ENCODE assay signal across 10 mouse cellular contexts in the genomic region with DNA sequence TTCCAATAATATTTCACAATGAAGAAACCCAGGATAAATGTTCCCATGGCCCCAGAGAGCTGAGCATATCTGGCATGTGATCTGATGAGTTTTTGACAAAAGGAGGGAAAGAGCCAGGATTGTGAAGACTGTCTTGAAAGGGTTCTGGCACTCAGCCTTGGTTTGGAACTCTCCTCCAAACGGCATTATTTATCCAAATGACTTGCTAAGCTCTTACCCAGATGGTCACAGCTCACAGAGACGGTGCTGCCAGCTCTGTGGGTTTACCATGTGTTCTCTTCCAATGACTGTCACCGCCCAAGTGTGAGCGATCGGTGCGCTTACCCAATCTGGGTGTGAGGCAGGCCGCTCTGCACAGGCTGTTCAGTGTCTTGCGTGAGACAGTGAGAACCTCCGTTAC. TPM values are rescaled to one million over a fixed set of nuclear protein-coding genes. Genes with fewer than 3 reads are reported as not detected.
A peak's percentile ranks its signal among the peaks of the same experiment; 100 is the strongest.
DNase-seq lines count a peak whose midpoint lies in the region; ATAC-seq and TF ChIP-seq lines count a peak whose summit lies in the region.
"Had no signal": no experiment of that assay in that cellular context is flagged by ENCODE, and none has a peak within 500 bp of the region (broad histone marks: within the 10 kb centered on the region; RNA-seq: fewer than 3 reads in every experiment).

No protein-coding gene starts in this region.

- H3K4me1 ChIP-seq in forebrain, embryonic 16.5 days (replicated peaks; ENCODE audit: control insufficient read depth, insufficient read depth, low read length) = peaks cover 24% of the 10 kb centered on the region
- peaks cover 15% of the 10 kb centered on the region; the same call in 1 of the 2 replicates for H3K4me1 ChIP-seq in neural tube, embryonic 15.5 days
- H3K4me1 ChIP-seq in kidney, embryonic 15.5 days = peaks cover 26% of the 10 kb centered on the region

- DNase-seq in layer of hippocampus, adult 11-12 months (ENCODE audit: low spot score) = peak; percentile 84
- no peak for DNase-seq in layer of hippocampus, postnatal 25 days (ENCODE audit: extremely low spot score in 1 of 2, low spot score in 1 of 2)
- peak; percentile 29 to 38 for DNase-seq in left cerebral cortex, adult 2 months (ENCODE audit: extremely low spot score in 1 of 2, low spot score in 2 of 2)
- DNase-seq in ovary, postnatal 14 days (ENCODE audit: low spot score) = no peak

- peak overlapping the region; percentile 96 for H3K27ac ChIP-seq in forebrain, embryonic 16.5 days (ENCODE audit: low read length)
- H3K27ac ChIP-seq in left cerebral cortex, adult 2 months = no peak overlapping the region
- H3K27ac ChIP-seq in neural tube, embryonic 15.5 days (replicated peaks) = no peak overlapping the region
- no peak overlapping the region for H3K27ac ChIP-seq in kidney, embryonic 15.5 days
- H3K27ac ChIP-seq: liver, embryonic 14.5 days had no signal

- 44% methylated on average over 9 of the region's 9 CpGs for WGBS in forebrain, embryonic 16.5 days
- 66% methylated on average over 9 of the region's 9 CpGs for WGBS in neural tube, embryonic 15.5 days
- WGBS in kidney, embryonic 15.5 days = 67% methylated on average over 9 of the region's 9 CpGs

- intact Hi-C loops in left cerebral cortex, adult 2 months (cut with DNase I) = no loop called here

- no peak overlapping the region for H3K9ac ChIP-seq in forebrain, embryonic 16.5 days (replicated peaks; ENCODE audit: low read depth, low read length)
- no peak overlapping the region for H3K9ac ChIP-seq in neural tube, embryonic 15.5 days (replicated peaks)
- H3K9ac ChIP-seq in kidney, embryonic 15.5 days = no peak overlapping the region
- H3K9ac ChIP-seq: liver, embryonic 14.5 days had no signal

- H3K9me3 ChIP-seq in forebrain, embryonic 16.5 days (ENCODE audit: control insufficient read depth, low read length) = no peaks in the 10 kb centered on the region
- no peaks in the 10 kb centered on the region for H3K9me3 ChIP-seq in neural tube, embryonic 15.5 days (replicated peaks)
- H3K9me3 ChIP-seq in kidney, embryonic 15.5 days (replicated peaks) = no peaks in the 10 kb centered on the region

- no peaks in the 10 kb centered on the region for H3K36me3 ChIP-seq in forebrain, embryonic 16.5 days (ENCODE audit: control insufficient read depth, insufficient read depth)
- H3K36me3 ChIP-seq in neural tube, embryonic 15.5 days = no peaks in the 10 kb centered on the region
- H3K36me3 ChIP-seq in kidney, embryonic 15.5 days = no peaks in the 10 kb centered on the region
- H3K36me3 ChIP-seq: G1E had no signal

- ATAC-seq in forebrain, embryonic 16.5 days = peak; percentile 97
- peak; percentile 52; the same call in 1 of the 2 replicates for ATAC-seq in neural tube, embryonic 15.5 days (ENCODE audit: low FRiP score)
- ATAC-seq in kidney, embryonic 15.5 days (replicated peaks; ENCODE audit: low FRiP score) = no peak; the same call in 1 of the 2 replicates
- no peak for ATAC-seq in erythroid progenitor cell, adult 5-6 weeks (replicated peaks; ENCODE audit: low FRiP score, poor library complexity, severe bottlenecking)

- no peaks in the 10 kb centered on the region for H3K27me3 ChIP-seq in forebrain, embryonic 16.5 days (replicated peaks; ENCODE audit: control insufficient read depth, insufficient read depth, low read length)
- H3K27me3 ChIP-seq in neural tube, embryonic 15.5 days (replicated peaks) = no peaks in the 10 kb centered on the region
- H3K27me3 ChIP-seq in kidney, embryonic 15.5 days = no peaks in the 10 kb centered on the region

- H3K4me2 ChIP-seq in forebrain, embryonic 16.5 days (ENCODE audit: low read length) = no peak overlapping the region
- H3K4me2 ChIP-seq in neural tube, embryonic 15.5 days = no peak overlapping the region
- H3K4me2 ChIP-seq in kidney, embryonic 15.5 days = no peak overlapping the region

- TF ChIP-seq CTCF in left cerebral cortex, adult 2 months (IDR thresholded peaks at IDR 0.05) = no peak

- H3K4me3 ChIP-seq in forebrain, embryonic 16.5 days (replicated peaks; ENCODE audit: low read length) = no peak overlapping the region
- no peak overlapping the region for H3K4me3 ChIP-seq in left cerebral cortex, adult 2 months
- no peak overlapping the region for H3K4me3 ChIP-seq in neural tube, embryonic 15.5 days (replicated peaks)
- H3K4me3 ChIP-seq in kidney, embryonic 15.5 days (replicated peaks) = no peak overlapping the region

RNA-seq across cellular contexts. Expression of a gene that starts 50.7 kb away (rescaled TPM):
- 10 to 100 TPM; 76.7 to 79.5 TPM for total RNA-seq in layer of hippocampus, postnatal 25 days (2021)
- 31.9 and 33.2 TPM in 2 replicates for polyA plus RNA-seq in forebrain, embryonic 16.5 days (2015; fragmentation: Nextera tagmentation; extraction: Ambion mirVana)
- 10 to 100 TPM; 41.5 to 46.9 TPM for total RNA-seq in left cerebral cortex, adult 2 months (2021)
- 29.1 and 35.0 TPM in 2 replicates for polyA plus RNA-seq in neural tube, embryonic 15.5 days (2015; fragmentation: Nextera tagmentation; extraction: Ambion mirVana)
- 18.4 and 21.9 TPM in 2 replicates for polyA plus RNA-seq in kidney, embryonic 15.5 days (2015; fragmentation: Nextera tagmentation; extraction: Ambion mirVana)
- total RNA-seq in erythroid progenitor cell, adult 5-6 weeks (2015; ENCODE audit: low replicate concordance) = not detected in 2 replicates
- 0.68 TPM in 1 of 2 replicates, not detected in the other for total RNA-seq in erythroid progenitor cell, adult 5-6 weeks (2017; ENCODE audit: low replicate concordance)
- polyA plus RNA-seq: G1E had no signal

Comparison
In these comparisons a context has a peak if more than half of its experiments do, and no peak if none do; other contexts are left out.
1. DNase-seq: peak in layer of hippocampus, adult 11-12 months (single experiment) and left cerebral cortex, adult 2 months (2 of 2); none in layer of hippocampus, postnatal 25 days (0 of 2) and ovary, postnatal 14 days (single experiment).
2. ATAC-seq: peak in forebrain, embryonic 16.5 days (single experiment) and neural tube, embryonic 15.5 days (single experiment); none in kidney, embryonic 15.5 days (single experiment) and erythroid progenitor cell, adult 5-6 weeks (single experiment).
3. RNA of a gene that starts 50.7 kb away (total RNA-seq): 76.7 to 79.5 TPM in layer of hippocampus, postnatal 25 days and 41.5 to 46.9 TPM in left cerebral cortex, adult 2 months; 0.68 TPM in erythroid progenitor cell, adult 5-6 weeks; every median in the first group is over 10 times any median in the second.